Mouse (Mus musculus) mesoderm, embryonic 11.5 days (tissue): ENCODE measurements at regions not wholly inside any gene's neighbourhood (a gene's known extent, or its start where the extent isn't known, plus 50 kb on each side); places are given as distances from the start of the nearest gene placed in this dataset.
A peak's percentile ranks its signal among the peaks of the same experiment; 100 is the strongest.
"Not testable (repeated sequence)": the region's sequence is repeated elsewhere in the genome, so short reads cannot be mapped to it uniquely, and the experiment has no call there.

ENCODE experiments used
- DNase-seq: peaks from one replicate; pipeline ENCODE4 v3.0.0-alpha.2; 2012; ENCODE audit warnings: low read depth, low spot score

DNA sequence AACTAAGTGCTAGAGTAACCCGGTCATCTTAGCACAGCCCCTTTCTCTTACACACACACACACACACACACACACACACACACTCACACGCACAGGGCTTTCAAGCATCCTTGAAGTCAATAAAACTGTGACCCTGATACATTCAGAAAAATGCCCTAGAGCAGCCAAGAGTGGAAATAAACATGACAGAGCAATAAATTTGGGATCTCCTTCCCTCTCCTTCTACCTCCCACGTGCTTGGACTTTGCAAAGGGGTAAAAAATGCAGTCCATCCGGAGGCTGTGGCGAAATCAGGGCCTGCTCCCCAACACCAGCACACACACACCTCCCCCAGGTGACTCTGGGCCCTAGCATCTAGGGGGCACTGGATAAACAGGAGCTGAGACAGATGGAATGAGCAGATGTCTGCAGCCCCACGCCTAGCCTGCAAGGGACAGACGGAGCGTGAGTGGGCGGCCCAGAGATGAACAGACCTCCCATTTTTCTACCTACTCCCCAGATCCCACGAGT, 71.3 kb upstream of the Jarid2 start:
- no peak for DNase-seq

DNA sequence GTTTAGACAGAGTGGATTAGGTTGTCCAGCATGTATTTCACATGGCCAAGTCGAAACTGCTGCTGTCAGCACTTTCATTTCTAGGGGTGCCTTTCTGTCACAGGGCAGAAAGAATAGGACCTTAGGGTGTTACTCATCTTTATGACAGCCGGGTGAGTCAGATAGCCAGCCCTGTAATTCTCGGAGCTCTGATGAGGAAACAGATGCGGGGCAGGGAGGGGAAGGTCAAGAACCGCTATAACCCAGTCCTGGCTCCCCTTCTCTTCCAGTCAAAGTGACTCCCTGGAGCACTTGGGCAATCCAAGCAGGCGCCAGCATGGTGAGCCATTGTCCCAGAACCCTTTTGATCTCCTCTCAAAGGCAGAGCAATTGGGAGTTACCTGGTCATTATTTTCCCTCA, 69.4 kb upstream of the Jarid2 start:
- no peak for DNase-seq

DNA sequence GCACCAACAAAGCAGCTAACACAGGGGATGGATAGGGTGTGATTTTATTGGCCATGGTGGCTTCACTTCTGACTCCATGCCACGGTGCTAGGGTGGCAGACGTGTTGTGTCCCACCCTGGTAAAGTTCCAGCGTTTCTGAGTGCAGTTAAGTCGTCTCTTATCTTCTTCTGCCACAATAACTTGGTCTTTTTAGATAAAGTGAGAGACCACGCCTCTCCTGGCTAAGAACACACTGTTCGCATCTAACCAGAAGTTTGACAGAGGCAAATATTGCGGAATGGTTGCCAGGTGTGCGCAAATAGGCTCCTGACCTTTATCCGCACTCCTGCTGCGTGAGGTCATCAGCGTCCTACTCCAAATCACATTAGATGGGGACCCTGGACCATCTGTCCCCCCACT, 66.2 kb upstream of the Jarid2 start:
- no peak for DNase-seq

DNA sequence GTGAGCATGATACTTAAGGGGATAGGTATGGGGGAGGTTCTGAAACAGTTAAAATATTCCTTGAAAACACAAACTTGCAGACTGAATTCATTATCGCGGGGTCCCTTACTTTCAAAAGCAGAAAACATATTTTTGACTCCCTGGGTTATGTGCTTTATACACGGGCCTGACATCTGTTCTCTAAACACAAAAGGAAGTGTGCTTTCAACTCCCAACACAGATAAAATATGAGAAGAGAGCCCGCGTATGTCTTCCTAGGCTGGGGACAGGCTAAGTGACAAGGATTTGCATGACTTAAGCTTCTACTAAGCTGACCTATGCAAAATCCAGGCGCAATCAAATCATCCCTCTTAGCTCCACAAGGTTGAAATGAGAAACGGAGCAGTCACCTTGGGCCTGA, 65.5 kb upstream of the Jarid2 start:
- no peak for DNase-seq

DNA sequence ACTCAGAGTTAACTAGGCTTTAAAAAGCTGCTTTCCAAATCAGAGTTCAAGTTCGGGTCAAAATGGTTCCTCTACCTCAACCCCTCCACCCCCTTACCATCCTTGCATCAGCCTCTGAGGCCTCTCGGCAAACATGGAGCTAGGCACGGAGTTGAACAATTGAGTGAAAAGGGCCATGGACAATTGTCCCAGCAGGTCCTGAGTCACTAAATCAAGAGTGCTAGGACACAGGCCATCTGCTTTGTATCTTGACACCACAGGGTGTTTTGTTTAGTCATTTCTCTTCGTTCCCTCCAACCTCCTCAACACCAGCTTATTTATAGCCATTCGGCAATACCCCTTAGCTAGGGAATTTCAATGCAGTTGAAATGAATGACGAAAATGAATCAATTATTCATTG, 59.5 kb upstream of the Jarid2 start:
- DNase-seq: peak; percentile 54

DNA sequence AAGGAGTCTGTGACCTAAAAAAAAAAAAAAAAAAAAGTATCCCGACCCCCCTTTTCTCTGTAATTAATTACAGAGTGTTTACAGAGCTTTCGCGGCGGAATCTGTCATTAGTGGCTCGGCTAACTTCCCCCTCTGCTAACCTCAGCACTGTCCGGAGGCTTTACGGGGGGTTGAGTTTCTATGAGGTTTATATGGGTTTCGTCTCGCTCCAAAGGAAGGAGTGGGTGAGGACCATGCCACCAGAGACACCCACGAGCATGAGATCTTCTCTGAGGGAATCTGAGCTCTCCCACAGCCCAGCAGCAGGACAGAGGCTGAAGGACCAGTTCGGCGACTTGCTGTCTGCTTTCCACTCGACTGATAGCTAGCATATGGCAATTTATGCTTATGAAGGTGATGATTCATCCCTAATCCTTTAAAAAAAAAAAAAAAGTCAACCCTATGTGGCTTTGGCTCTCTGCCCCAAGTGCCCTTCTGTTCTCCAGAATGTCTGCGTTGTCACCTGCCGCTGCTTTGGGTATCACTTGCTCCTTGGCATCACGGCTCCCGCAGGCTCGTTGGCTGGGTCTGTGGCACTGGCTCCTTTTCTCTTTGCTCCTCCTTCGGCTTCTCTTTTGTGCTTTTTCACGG, 55.8 kb upstream of the Jarid2 start:
- no peak for DNase-seq

DNA sequence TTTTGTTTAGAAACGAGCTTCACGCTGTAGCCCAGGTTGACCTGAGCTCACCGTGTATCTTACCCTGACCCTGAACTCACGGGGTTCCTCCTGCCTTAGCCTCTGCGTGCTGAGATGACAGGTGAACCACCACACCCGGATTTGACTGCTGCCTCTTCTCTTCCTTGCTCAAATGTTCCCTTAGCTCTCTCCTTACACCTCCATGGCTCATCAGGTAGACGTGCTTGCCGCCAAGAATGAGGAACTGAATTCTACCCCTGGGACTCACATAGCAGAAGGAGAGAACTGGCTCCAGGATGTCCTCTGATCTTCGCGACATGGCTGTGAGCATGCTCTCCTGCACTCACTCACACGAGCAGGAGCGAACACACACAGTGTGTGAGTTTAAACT, 55.3 kb upstream of the Jarid2 start:
- DNase-seq: no peak

DNA sequence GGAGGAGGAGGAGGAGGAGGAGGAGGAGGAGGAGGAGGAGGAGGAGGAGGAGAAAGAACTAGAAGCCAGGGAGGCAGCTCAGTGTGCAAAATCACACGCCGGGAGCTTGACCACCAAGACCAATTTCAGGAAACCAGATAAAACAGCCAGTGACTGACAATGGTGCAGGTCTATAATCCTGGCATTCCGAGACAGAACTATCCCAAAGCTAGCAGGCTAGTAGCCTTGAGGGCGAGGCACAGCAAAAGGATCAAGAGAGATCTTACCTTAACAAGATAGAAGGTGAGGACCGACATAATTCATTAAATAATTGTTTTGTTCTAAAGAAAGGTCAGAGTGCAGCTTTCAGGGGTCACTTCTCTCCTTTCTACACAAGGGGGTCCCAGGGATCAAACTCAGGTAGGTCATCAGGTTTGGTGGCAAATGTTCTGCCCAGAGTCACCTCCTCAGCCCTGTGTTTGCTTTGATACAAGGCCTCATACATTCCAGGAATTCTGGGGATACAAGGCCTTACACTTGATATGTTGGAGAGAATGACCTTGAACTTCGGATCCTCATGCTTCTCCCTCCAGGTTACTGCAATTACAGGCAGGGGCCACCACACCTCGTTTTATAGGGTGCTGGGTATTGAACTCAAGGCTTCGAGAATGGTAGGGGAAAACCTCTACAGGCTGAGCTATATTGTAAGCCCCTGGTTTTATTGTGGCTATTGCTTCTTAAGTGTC, 54.2 kb upstream of the Jarid2 start:
- no peak for DNase-seq

DNA sequence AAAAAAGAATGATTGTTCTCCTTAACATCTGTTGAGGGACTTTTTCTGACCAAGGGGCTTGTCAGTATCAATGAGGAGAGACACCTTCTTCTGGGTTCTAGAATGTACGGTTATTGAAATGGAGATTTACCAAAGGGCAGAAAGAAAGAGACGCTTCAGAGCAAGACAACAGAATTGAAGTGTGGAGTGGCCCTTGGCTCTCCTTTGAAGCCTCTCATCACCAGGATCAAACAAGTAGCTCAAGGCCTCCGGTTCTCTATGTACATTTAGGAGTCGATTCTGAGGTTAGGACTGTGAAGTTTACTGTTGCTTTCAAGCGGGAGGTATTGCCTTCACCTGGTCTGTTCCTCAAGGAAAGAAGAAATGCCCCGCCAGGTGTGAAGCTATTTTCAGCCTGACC, 53.2 kb upstream of the Jarid2 start:
- no peak for DNase-seq

DNA sequence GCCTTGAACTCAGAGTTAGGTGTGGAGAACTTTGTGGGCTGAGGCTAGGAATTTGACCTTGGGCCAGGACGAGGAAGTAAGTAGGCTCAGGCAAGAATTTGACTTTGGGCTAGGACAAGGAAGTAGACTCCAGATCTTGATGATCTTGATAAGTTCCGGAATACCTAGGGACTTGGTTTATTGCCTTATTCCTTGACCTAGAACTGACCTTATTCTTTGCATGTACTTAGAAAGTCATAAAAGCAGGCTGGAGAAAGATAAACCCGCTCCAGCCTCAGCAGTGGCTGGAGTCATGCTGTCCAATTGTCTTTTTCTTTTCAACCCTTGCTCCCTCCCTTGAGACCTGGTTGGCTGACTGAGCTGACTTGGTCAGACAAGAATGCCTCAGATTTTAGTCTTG, 51.2 kb upstream of the Jarid2 start:
- no peak for DNase-seq

DNA sequence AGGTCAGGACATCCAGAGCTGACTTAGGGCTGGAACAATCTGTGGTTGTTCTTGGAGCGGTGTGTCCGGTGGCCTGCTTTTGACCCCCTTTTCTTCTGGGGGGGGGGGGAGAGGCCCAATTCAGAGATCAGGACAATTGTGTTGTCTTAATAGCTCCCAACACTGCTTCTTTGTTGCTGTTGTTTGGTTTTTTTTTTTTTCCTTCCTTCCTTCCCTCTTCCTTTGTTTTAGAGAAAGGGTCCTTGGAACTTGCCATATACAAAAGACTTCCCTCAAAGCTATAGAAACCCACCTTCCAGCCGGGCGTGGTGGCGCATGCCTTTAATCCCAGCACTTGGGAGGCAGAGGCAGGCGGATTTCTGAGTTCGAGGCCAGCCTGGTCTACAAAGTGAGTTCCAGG, 49.8 kb upstream of the Jarid2 start:
- DNase-seq: not testable (repeated sequence)
